Mouse (Mus musculus): ENCODE data around the gene Batf2. TPM values are rescaled to one million over a fixed set of nuclear protein-coding genes. Genes with fewer than 3 reads are reported as not detected.

The Batf2 gene
- polyA plus RNA-seq, 2 experiments = 0.09 to 0.35 TPM

DNA sequence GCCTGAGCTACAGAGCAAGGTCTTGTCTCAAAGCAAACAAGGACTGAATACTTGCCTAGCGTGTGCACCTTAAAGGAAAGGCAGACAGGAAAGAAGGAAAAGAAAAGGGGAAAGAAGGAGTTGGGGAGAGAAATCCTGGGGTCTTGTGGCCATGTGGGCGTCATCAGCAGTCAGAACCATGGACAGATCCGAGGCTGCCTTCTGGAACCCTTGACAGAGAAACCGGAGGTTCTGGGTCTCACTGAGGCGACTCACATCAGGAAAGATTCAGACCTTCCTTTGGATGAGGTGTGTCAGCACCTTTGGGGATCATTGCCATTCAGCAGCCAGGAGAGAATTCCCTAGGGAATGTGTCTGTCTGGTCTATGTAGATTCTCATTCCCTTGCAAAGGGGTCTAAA, 40.8 kb downstream of the Batf2 start:
- H3K9me3 ChIP-seq (ENCODE audit: control insufficient read depth, low read length) = no peaks in the 10 kb centered on the region
- no peak overlapping the region for H3K4me3 ChIP-seq (ENCODE audit: insufficient read depth in 1 of 2, low read depth in 2 of 2, low read length in 2 of 2)
- H3K4me2 ChIP-seq (ENCODE audit: low read depth) = no peak overlapping the region
- no peaks in the 10 kb centered on the region for H3K36me3 ChIP-seq (replicated peaks; ENCODE audit: control insufficient read depth, insufficient read depth, low read depth)
- WGBS (ENCODE audit: insufficient replicate concordance) = 18% methylated on average over 5 of the region's 5 CpGs
- H3K4me1 ChIP-seq (replicated peaks; ENCODE audit: control insufficient read depth in 2 of 2, insufficient read depth in 2 of 2, low read length in 1 of 2) = no peaks in the 10 kb centered on the region
- TF ChIP-seq EP300 (IDR thresholded peaks at IDR 0.05; ENCODE audit: low read depth) (no peak), CTCF (IDR thresholded peaks at IDR 0.05; ENCODE audit: low read depth) (no peak)
- ATAC-seq (ENCODE audit: insufficient read depth) = no peak
- H3K27me3 ChIP-seq (ENCODE audit: control insufficient read depth, insufficient read depth, low read length) = no peaks in the 10 kb centered on the region
- no peak for DNase-seq (ENCODE audit: low read depth in 3 of 3, low spot score in 3 of 3)
- no peak overlapping the region for H3K9ac ChIP-seq (replicated peaks)
- no peak overlapping the region for H3K27ac ChIP-seq

DNA sequence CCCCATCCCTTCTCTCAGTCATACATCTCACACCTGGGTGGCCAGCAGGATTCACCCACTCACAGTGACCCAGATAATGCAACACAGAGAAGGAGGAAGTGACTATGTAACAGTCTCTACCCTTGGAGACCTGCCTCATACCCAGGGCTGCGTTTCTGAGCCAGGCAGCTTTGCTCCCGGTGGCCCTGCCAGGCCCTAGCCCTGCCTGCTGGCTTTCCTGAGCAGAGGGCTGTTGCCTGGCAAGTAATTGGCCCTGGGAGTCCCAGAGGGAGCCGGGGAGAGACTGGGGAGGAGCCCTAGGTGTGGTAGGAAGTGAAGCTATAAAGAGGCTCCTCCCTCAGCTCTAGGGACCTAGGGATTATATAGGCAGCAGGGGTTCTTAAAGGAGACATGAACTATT, 41.8 kb downstream of the Batf2 start:
- Histone ChIP-seq H3K27me3 (ENCODE audit: control insufficient read depth, insufficient read depth, low read length) (no peaks in the 10 kb centered on the region), H3K9me3 (ENCODE audit: control insufficient read depth, low read length) (no peaks in the 10 kb centered on the region), H3K27ac (no peak overlapping the region), H3K9ac (replicated peaks) (no peak overlapping the region), H3K36me3 (replicated peaks; ENCODE audit: control insufficient read depth, insufficient read depth, low read depth) (no peaks in the 10 kb centered on the region), H3K4me3 (ENCODE audit: insufficient read depth in 1 of 2, low read depth in 2 of 2, low read length in 2 of 2) (no peak overlapping the region), H3K4me1 (replicated peaks; ENCODE audit: control insufficient read depth in 2 of 2, insufficient read depth in 2 of 2, low read length in 1 of 2) (no peaks in the 10 kb centered on the region), H3K4me2 (ENCODE audit: low read depth) (no peak overlapping the region)
- 14% methylated on average over 3 of the region's 3 CpGs for WGBS (ENCODE audit: insufficient replicate concordance)
- TF ChIP-seq EP300 (IDR thresholded peaks at IDR 0.05; ENCODE audit: low read depth) = no peak
- TF ChIP-seq CTCF (IDR thresholded peaks at IDR 0.05; ENCODE audit: low read depth) = no peak
- ATAC-seq (ENCODE audit: insufficient read depth) (no peak), DNase-seq (ENCODE audit: low read depth in 3 of 3, low spot score in 3 of 3) (no peak)

- H3K4me3 ChIP-seq (ENCODE audit: insufficient read depth in 1 of 2, low read depth in 2 of 2, low read length in 2 of 2) = no peak within 1 kb of the TSS
- ATAC-seq (ENCODE audit: insufficient read depth) (no peak), DNase-seq (ENCODE audit: low read depth in 3 of 3, low spot score in 3 of 3) (no peak)
- H3K36me3 ChIP-seq (replicated peaks; ENCODE audit: control insufficient read depth, insufficient read depth, low read depth) = no peaks in the 10 kb centered on the region
- H3K9me3 ChIP-seq (ENCODE audit: control insufficient read depth, low read length) = no peaks in the 10 kb centered on the region
- H3K4me1 ChIP-seq (replicated peaks; ENCODE audit: control insufficient read depth in 2 of 2, insufficient read depth in 2 of 2, low read length in 1 of 2) = no peaks in the 10 kb centered on the region
- no peak within 1 kb of the TSS for H3K4me2 ChIP-seq (ENCODE audit: low read depth)
- WGBS (ENCODE audit: insufficient replicate concordance) = 71% methylated on average over 23 of the region's 23 CpGs
- no peak within 1 kb of the TSS for H3K9ac ChIP-seq (replicated peaks)
- H3K27ac ChIP-seq = no peak within 1 kb of the TSS
- TF ChIP-seq EP300 (IDR thresholded peaks at IDR 0.05; ENCODE audit: low read depth) = no peak
- TF ChIP-seq CTCF (IDR thresholded peaks at IDR 0.05; ENCODE audit: low read depth) = no peak
- H3K27me3 ChIP-seq (ENCODE audit: control insufficient read depth, insufficient read depth, low read length) = no peaks in the 10 kb centered on the region
These were observed 43.3 kb downstream of the Batf2 start, which contains the start of gene Majin for GRCm38 (mm10) chr19:6184131-6184530. TSS of gene Majin (plus strand) at chr19:6184388.

DNA sequence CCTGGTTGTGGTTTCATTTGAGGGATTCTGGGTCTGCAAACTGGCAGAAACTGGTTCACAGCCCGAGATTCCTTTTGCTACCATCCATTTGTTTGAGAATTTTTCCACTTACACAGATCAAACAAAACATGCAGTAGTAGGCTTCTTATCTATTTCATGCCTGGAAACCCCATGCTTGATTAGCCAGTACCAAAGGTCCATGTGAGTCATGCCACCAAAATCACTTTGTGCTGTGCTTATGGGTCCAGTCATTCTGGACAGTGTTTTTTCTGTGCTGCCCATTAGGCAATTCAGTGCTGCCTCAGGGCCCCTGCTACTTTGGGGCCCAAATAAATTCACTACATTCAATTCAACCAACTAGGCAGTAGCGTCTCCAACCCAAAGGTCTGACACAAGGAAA, 63.5 kb downstream of the Batf2 start:
- no peaks in the 10 kb centered on the region; the same call in 1 of the 2 replicates for H3K27me3 ChIP-seq (ENCODE audit: control insufficient read depth, insufficient read depth, low read length)
- no peak overlapping the region for H3K4me2 ChIP-seq (ENCODE audit: low read depth)
- no peak overlapping the region for H3K27ac ChIP-seq
- WGBS (ENCODE audit: insufficient replicate concordance) = 48% methylated on average over 2 of the region's 2 CpGs
- no peaks in the 10 kb centered on the region for H3K9me3 ChIP-seq (ENCODE audit: control insufficient read depth, low read length)
- no peak for ATAC-seq (ENCODE audit: insufficient read depth)
- DNase-seq (ENCODE audit: low read depth in 3 of 3, low spot score in 3 of 3) = no peak
- no peaks in the 10 kb centered on the region for H3K4me1 ChIP-seq (replicated peaks; ENCODE audit: control insufficient read depth in 2 of 2, insufficient read depth in 2 of 2, low read length in 1 of 2)
- H3K36me3 ChIP-seq (replicated peaks; ENCODE audit: control insufficient read depth, insufficient read depth, low read depth) = no peaks in the 10 kb centered on the region
- TF ChIP-seq EP300 (IDR thresholded peaks at IDR 0.05; ENCODE audit: low read depth) = no peak
- TF ChIP-seq CTCF (IDR thresholded peaks at IDR 0.05; ENCODE audit: low read depth) = no peak
- no peak overlapping the region for H3K9ac ChIP-seq (replicated peaks)
- H3K4me3 ChIP-seq (ENCODE audit: insufficient read depth in 1 of 2, low read depth in 2 of 2, low read length in 2 of 2) = no peak overlapping the region

DNA sequence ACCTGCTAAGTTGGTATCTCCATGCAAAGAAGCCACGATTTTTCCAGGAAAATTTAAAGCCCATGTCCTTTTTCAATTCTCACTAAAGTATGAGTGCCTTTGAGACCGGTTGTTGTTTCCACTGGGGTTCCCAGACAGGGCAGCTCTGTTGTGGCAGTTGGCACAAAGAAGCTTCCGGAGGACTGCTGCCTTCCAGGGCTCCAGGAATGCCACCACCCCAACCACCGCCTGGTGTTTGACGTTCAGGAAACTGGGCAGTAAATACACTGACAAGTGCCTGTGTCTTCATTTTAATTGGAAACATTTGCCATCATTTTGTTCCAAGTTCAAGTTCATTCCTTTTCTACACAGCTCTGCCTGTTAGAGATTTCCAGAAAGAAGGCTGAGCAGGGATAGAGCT, 65.9 kb downstream of the Batf2 start:
- TF ChIP-seq CTCF (IDR thresholded peaks at IDR 0.05; ENCODE audit: low read depth) (no peak), EP300 (IDR thresholded peaks at IDR 0.05; ENCODE audit: low read depth) (no peak)
- Histone ChIP-seq H3K4me3 (ENCODE audit: insufficient read depth in 1 of 2, low read depth in 2 of 2, low read length in 2 of 2) (no peak overlapping the region), H3K4me2 (ENCODE audit: low read depth) (no peak overlapping the region), H3K9me3 (ENCODE audit: control insufficient read depth, low read length) (no peaks in the 10 kb centered on the region), H3K4me1 (replicated peaks; ENCODE audit: control insufficient read depth in 2 of 2, insufficient read depth in 2 of 2, low read length in 1 of 2) (no peaks in the 10 kb centered on the region), H3K9ac (replicated peaks) (no peak overlapping the region), H3K27me3 (ENCODE audit: control insufficient read depth, insufficient read depth, low read length) (no peaks in the 10 kb centered on the region), H3K36me3 (replicated peaks; ENCODE audit: control insufficient read depth, insufficient read depth, low read depth) (no peaks in the 10 kb centered on the region), H3K27ac (no peak overlapping the region)
- no peak for ATAC-seq (ENCODE audit: insufficient read depth)
- WGBS (ENCODE audit: insufficient replicate concordance) = 52% methylated on average over 5 of the region's 5 CpGs
- DNase-seq (ENCODE audit: low read depth in 3 of 3, low spot score in 3 of 3) = no peak

All from liver, embryonic 14.5 days (tissue).